Mouse (Mus musculus) liver, embryonic 14.5 days (tissue): ENCODE measurements around the gene Gm49711. TPM values are rescaled to one million over a fixed set of nuclear protein-coding genes. Genes with fewer than 3 reads are reported as not detected.
"Not testable (repeated sequence)": the region's sequence is repeated elsewhere in the genome, so short reads cannot be mapped to it uniquely, and the experiment has no call there.

Experiments used
- ATAC-seq: fragments of 200-750 bp; cut with Nextera tagmentation; 2 replicates; pipeline ENCODE4 v1.8.0; 2017; ENCODE audit warnings: moderate number of reproducible peaks, mild to moderate bottlenecking, moderate library complexity; ENCODE audit not compliant: insufficient read depth
- DNase-seq, 3 experiments: peaks; one replicate each; pipeline ENCODE4 v3.0.0-alpha.2; 2012 to 2013; ENCODE audit warnings: low read depth in 3 of 3, low spot score in 3 of 3
- H3K27ac ChIP-seq: fragments of 300-500 bp; sonication (generic); 2 replicates; pipeline ENCODE4 v1.5.1; 2014; ENCODE audit warnings: moderate library complexity, mild to moderate bottlenecking, control low read depth, inconsistent platforms
- H3K27me3 ChIP-seq: fragments of 300-500 bp; sonication (generic); 2 replicates; pipeline ENCODE4 v1.6.1; 2014; ENCODE audit warnings: mild to moderate bottlenecking, low read length, moderate library complexity; ENCODE audit not compliant: control insufficient read depth, insufficient read depth
- H3K36me3 ChIP-seq: fragments of 300-500 bp; sonication (generic); replicated peaks from 2 replicates; pipeline ENCODE4 v1.6.1; 2014; ENCODE audit warnings: low read depth; ENCODE audit not compliant: control insufficient read depth, insufficient read depth
- H3K4me1 ChIP-seq, 2 experiments: fragments of 200-500 bp in 1 of 2; fragments of 300-500 bp in 1 of 2; sonication (generic) in 1 of 2; replicated peaks; 2 replicates each; pipeline ENCODE4 v1.6.1; 2012 to 2014; ENCODE audit warnings: antibody characterized with exemption in 1 of 2, inconsistent platforms in 1 of 2, low read length in 1 of 2; ENCODE audit not compliant: control insufficient read depth in 2 of 2, insufficient read depth in 2 of 2
- H3K4me2 ChIP-seq: fragments of 300-500 bp; sonication (generic); 2 replicates; pipeline ENCODE4 v1.6.1; 2014; ENCODE audit warnings: low read depth, mild to moderate bottlenecking, control low read depth, moderate library complexity
- H3K4me3 ChIP-seq, 2 experiments: fragments of 200-500 bp in 1 of 2; fragments of 300-500 bp in 1 of 2; sonication (generic) in 1 of 2; 2 replicates each; pipeline ENCODE4 v1.5.1; 2012 to 2014; ENCODE audit warnings: low read depth in 2 of 2, low read length in 2 of 2, mild to moderate bottlenecking in 2 of 2, control low read depth in 1 of 2, inconsistent platforms in 1 of 2, moderate library complexity in 1 of 2; ENCODE audit not compliant: insufficient read depth in 1 of 2
- H3K9ac ChIP-seq: fragments of 300-500 bp; sonication (generic); replicated peaks from 2 replicates; pipeline ENCODE4 v1.6.1; 2014; ENCODE audit warnings: mild to moderate bottlenecking, control low read depth, moderate library complexity
- H3K9me3 ChIP-seq: fragments of 300-500 bp; sonication (generic); 2 replicates; pipeline ENCODE4 v1.6.1; 2016; ENCODE audit warnings: low read length, mixed read lengths; ENCODE audit not compliant: control insufficient read depth
- CTCF ChIP-seq: IDR thresholded peaks from 2 replicates; pipeline ENCODE4 v1.5.1; 2016; ENCODE audit warnings: antibody characterized with exemption, low read depth, control low read depth
- EP300 ChIP-seq: IDR thresholded peaks from 2 replicates; pipeline ENCODE4 v1.6.1; 2016; ENCODE audit warnings: antibody characterized with exemption, low read depth
- WGBS: fragments of 180-500 bp; shearing (Covaris S2); extraction: QIAGEN DNeasy Blood & Tissue Kit; methylation state at CpG from one replicate; pipeline ENCODE4 v1.1.7; 2014; ENCODE audit not compliant: insufficient replicate concordance; 5-methylcytosine and 5-hydroxymethylcytosine counted together
- polyA plus RNA-seq, 2 experiments: library from polyadenylated mRNA; depleted of rRNA in 1 of 2; stranded (reverse) in 1 of 2; unstranded in 1 of 2; fragments of >200 nt; fragmentation: Nextera tagmentation in 1 of 2; extraction: Ambion mirVana in 1 of 2; gene quantifications; 2 replicates each; pipeline versions ENCODE4 v1.2.1 to v1.2.3; 2012 to 2014

The Gm49711 gene
- polyA plus RNA-seq, 2 experiments: not detected

DNA sequence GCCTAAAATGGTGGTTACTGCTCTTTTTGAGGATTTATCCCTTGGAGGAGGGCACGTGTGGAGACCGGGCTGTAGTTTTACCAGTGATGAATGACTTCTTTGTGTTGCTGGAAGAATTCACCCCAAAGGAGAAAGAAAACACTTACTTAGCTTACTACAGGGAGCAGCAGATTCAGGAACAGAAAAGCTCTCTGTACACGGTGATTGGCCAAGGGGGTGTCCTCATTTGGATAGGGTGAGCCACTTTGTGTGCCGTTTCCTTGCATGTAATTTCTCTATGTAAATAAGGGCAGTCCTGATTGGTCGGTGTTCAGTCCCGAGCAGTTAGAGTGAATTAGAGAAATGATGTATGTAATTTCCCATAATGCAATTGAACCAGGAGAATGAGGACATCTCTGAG is 137.0 kb downstream of the Gm49711 start:
- no peak overlapping the region for H3K27ac ChIP-seq
- WGBS: 62% methylated on average over 6 of the region's 6 CpGs
- ATAC-seq (no peak), DNase-seq (no peak)
- TF ChIP-seq CTCF: no peak
- TF ChIP-seq EP300: no peak
- no peak overlapping the region for H3K4me3 ChIP-seq
- H3K4me1 ChIP-seq: no peaks in the 10 kb centered on the region; a peak in 1 of 4 replicates
- no peaks in the 10 kb centered on the region for H3K36me3 ChIP-seq
- H3K9me3 ChIP-seq: no peaks in the 10 kb centered on the region
- no peaks in the 10 kb centered on the region for H3K27me3 ChIP-seq
- H3K9ac ChIP-seq: no peak overlapping the region
- no peak overlapping the region for H3K4me2 ChIP-seq

DNA sequence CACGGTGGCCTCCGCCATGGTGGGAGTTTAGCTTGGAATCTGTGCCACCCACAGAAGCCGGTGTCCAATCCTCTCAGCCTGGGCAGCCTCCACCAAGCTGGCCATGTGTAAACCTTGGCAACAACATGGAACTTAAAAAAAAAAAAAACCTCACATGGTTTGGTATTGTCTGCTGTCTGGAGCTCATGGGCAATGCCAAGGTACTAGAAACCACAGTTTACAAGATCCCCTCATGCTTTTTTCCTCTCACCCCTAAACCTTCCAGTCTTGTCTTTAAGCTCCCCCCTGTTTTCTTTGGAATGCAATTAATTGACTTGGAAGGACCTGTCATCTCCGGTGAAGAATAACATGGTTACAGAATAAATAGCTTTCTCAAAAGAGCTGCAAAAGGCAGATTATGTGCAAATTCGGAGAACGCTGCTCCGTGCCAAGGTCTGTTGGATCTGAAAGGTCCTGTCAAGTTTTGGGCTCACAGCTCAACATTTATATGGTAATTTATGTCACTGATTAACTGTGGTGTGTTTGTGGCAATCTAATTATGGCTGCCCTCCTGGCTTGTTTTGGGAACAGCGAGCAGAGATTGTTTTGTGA is 138.7 kb downstream of the Gm49711 start:
- no peak for DNase-seq

DNA sequence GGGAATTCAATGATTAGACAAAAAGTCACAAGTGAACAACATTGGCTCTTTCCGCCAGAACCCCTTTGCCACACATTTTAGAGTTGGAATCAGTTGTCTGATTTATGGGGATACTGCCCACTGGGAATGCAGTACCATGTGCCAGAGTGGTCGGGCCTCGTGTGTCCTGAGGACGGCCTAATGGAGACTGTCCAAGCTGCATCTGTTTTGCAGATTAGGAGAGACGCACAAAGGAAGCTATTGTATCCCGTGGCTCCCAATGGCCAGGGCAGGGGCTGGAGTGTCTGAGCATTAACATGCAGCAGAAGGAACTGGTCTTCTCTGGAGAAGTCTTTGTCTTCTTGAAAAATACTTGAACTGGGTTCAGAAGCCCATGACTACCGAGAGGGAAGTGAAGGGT is 142.5 kb downstream of the Gm49711 start:
- 65% methylated on average over 7 of the region's 7 CpGs for WGBS
- no peaks in the 10 kb centered on the region for H3K9me3 ChIP-seq
- H3K9ac ChIP-seq: no peak overlapping the region
- H3K4me3 ChIP-seq: no peak overlapping the region
- no peak overlapping the region for H3K27ac ChIP-seq
- TF ChIP-seq EP300: no peak
- no peak for TF ChIP-seq CTCF
- DNase-seq (no peak), ATAC-seq (no peak)
- H3K4me2 ChIP-seq: no peak overlapping the region
- no peaks in the 10 kb centered on the region for H3K27me3 ChIP-seq
- no peaks in the 10 kb centered on the region for H3K36me3 ChIP-seq
- no peaks in the 10 kb centered on the region; a peak in 1 of 4 replicates for H3K4me1 ChIP-seq

More for the DNA sequence above, 138.7 kb downstream of the Gm49711 start:
- WGBS: 70% methylated on average over 8 of the region's 8 CpGs
- Histone ChIP-seq H3K27ac (no peak overlapping the region), H3K9ac (no peak overlapping the region), H3K4me3 (no peak overlapping the region), H3K27me3 (no peaks in the 10 kb centered on the region), H3K4me1 (no peaks in the 10 kb centered on the region; a peak in 1 of 4 replicates), H3K9me3 (no peaks in the 10 kb centered on the region), H3K4me2 (no peak overlapping the region), H3K36me3 (no peaks in the 10 kb centered on the region)
- no peak for TF ChIP-seq EP300
- no peak for TF ChIP-seq CTCF
- no peak for ATAC-seq

DNA sequence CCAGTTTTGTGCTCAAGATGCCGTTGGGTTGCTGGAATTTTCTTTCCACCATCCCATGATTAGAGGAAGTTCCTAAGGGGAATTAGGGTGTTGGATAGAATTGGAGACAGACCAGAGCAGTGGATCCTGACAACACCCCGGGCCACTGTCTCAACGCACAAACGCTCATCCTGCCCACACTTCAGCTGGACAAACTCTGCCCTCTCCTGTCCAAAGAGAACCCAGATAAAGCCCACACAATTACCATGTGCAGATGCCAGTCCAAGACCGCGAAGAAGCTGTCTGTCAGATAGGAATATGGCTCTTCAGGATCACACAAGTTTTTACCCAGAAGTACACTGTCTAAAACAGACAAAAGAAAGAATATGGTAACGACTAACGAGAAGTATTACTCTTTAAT is 145.5 kb downstream of the Gm49711 start:
- Histone ChIP-seq H3K9me3 (no peaks in the 10 kb centered on the region), H3K27me3 (no peaks in the 10 kb centered on the region), H3K36me3 (no peaks in the 10 kb centered on the region), H3K27ac (no peak overlapping the region), H3K4me2 (no peak overlapping the region), H3K4me3 (no peak overlapping the region), H3K4me1 (no peaks in the 10 kb centered on the region; a peak in 1 of 4 replicates), H3K9ac (no peak overlapping the region)
- no peak for DNase-seq
- TF ChIP-seq CTCF: 0 out of 2 replicates have a peak, but pooled peaks have one; percentile 4
- TF ChIP-seq EP300: no peak
- ATAC-seq: no peak
- WGBS: 67% methylated on average over 8 of the region's 8 CpGs

DNA sequence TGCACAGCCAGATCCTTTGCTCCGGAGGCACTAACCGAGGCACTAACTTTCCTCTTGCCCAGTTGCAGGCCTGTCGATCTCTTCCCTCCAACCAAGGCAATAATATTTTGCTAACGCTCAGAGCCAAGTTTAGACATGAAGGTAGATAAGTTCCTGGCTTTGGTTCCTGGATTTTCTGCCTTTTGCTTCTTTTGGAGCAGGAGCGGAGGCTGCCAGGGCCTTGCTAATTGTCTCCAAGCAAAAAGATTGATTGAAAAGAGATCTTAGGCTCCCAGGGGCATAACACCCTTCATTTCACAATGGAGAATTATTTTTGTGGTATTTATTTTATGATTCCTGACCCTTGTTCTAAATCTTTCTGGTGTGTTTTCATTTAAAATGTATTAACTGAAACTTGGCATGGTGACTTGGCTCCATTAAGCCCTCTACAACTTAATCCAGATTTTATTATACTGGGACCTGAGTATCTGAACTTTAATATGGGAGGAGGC is 151.2 kb downstream of the Gm49711 start:
- ATAC-seq (no peak), DNase-seq (no peak)
- Histone ChIP-seq H3K9ac (no peak overlapping the region), H3K4me2 (no peak overlapping the region), H3K27ac (no peak overlapping the region), H3K36me3 (no peaks in the 10 kb centered on the region), H3K4me1 (no peaks in the 10 kb centered on the region), H3K9me3 (no peaks in the 10 kb centered on the region), H3K27me3 (no peaks in the 10 kb centered on the region), H3K4me3 (no peak overlapping the region)
- no peak for TF ChIP-seq CTCF
- no peak for TF ChIP-seq EP300
- 63% methylated on average over 5 of the region's 5 CpGs for WGBS

DNA sequence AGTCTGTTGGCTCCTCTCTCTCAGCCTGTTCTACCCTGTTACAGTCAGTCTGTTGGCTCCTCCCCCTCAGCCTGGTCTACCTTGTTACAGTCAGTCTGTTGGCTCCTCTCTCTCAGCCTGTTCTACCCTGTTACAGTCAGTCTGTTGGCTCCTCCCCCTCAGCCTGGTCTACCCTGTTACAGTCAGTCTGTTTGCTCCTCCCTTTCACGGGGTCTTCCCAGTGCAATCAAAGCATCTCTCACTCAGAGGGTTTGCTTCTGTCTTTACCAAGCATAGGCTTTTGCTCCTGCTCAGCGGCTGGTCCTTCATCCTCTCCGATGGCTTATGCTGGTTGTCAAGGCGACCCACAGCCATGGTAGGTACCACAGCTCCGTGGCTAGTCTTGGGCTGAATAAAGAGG is 152.2 kb downstream of the Gm49711 start:
- H3K4me1 ChIP-seq, H3K27ac ChIP-seq, H3K4me3 ChIP-seq, H3K4me2 ChIP-seq, H3K36me3 ChIP-seq, H3K27me3 ChIP-seq, H3K9ac ChIP-seq, DNase-seq, H3K9me3 ChIP-seq, ATAC-seq: not testable (repeated sequence)
- 67% methylated on average over 5 of the region's 5 CpGs for WGBS

DNA sequence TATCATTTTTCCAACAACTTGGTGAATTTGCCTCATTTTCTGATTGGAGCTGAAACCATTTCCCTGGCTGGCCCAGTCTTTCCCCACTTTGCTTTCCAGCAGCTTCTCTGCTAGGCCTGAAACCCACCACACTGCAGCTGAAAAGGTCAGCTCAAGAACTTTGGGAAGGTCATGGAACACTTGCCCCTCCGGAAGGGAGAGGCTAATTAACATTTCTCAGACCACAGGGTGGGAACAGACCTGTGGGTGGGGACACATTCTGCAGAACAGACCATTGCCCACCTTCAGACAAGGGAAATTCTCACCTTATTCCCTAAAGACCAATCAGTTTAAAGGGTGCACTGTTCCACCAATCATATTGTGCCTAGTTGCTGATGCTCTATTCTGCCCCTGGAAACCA is 155.8 kb downstream of the Gm49711 start:
- not testable (repeated sequence) for H3K9me3 ChIP-seq, H3K36me3 ChIP-seq, H3K4me1 ChIP-seq, ATAC-seq, H3K4me3 ChIP-seq, H3K4me2 ChIP-seq, DNase-seq, H3K27me3 ChIP-seq, H3K27ac ChIP-seq, H3K9ac ChIP-seq
- WGBS: 37% methylated on average over 1 of the region's 1 CpGs
